Mouse (Mus musculus) kidney, adult 2 months (tissue): ENCODE data around the gene B3gnt8. TPM values are rescaled to one million over a fixed set of nuclear protein-coding genes. Genes with fewer than 3 reads are reported as not detected.

Experiments used
- DNase-seq: peaks from one replicate; pipeline ENCODE4 v3.0.0; 2021
- H3K27ac ChIP-seq: fragments of 200-500 bp; 2 replicates; pipeline ENCODE4 v1.5.1; 2012; ENCODE audit warnings: low read depth, low read length, control low read depth, inconsistent platforms; ENCODE audit not compliant: insufficient read depth
- H3K27me3 ChIP-seq: fragments of 200-500 bp; replicated peaks from 2 replicates; pipeline ENCODE4 v1.6.1; 2012; ENCODE audit warnings: mild to moderate bottlenecking, moderate library complexity, low read length, inconsistent platforms; ENCODE audit not compliant: control insufficient read depth, insufficient read depth
- H3K36me3 ChIP-seq: fragments of 200-500 bp; 2 replicates; pipeline ENCODE4 v1.6.1; 2012; ENCODE audit warnings: mild to moderate bottlenecking, moderate library complexity, low read length, inconsistent platforms; ENCODE audit not compliant: control insufficient read depth, insufficient read depth
- H3K4me1 ChIP-seq: fragments of 200-500 bp; 2 replicates; pipeline ENCODE4 v1.6.1; 2011; ENCODE audit warnings: low read length; ENCODE audit not compliant: control insufficient read depth, insufficient read depth
- H3K4me3 ChIP-seq: fragments of 200-500 bp; 2 replicates; pipeline ENCODE4 v1.5.1; 2011; ENCODE audit warnings: mild to moderate bottlenecking, low read depth, low read length, control low read depth; ENCODE audit not compliant: insufficient read depth
- CTCF ChIP-seq: fragments of 200-500 bp; conservative IDR thresholded peaks from 2 replicates; pipeline ENCODE4 v1.5.1; 2011; ENCODE audit warnings: low read depth, mild to moderate bottlenecking, control low read depth, low read length, moderate library complexity, mixed read lengths; ENCODE audit not compliant: insufficient read depth, insufficient read length
- POLR2A ChIP-seq: fragments of 200-500 bp; IDR thresholded peaks from one replicate; pipeline ENCODE4 v1.6.1; 2011; ENCODE audit warnings: low read depth, low read length, control low read depth
- WGBS: fragments of 180-500 bp; shearing (Covaris S2); methylation state at CpG from one replicate; pipeline ENCODE4 v1.1.7; 2018; 5-methylcytosine and 5-hydroxymethylcytosine counted together
- polyA plus RNA-seq: library from polyadenylated mRNA; depleted of rRNA; stranded (reverse); fragments of >200 nt; gene quantifications from 2 replicates; pipeline ENCODE4 v1.2.3, GENCODE M21; 2012

Gene B3gnt8
- polyA plus RNA-seq, 1 experiment: 9.6 TPM

DNA sequence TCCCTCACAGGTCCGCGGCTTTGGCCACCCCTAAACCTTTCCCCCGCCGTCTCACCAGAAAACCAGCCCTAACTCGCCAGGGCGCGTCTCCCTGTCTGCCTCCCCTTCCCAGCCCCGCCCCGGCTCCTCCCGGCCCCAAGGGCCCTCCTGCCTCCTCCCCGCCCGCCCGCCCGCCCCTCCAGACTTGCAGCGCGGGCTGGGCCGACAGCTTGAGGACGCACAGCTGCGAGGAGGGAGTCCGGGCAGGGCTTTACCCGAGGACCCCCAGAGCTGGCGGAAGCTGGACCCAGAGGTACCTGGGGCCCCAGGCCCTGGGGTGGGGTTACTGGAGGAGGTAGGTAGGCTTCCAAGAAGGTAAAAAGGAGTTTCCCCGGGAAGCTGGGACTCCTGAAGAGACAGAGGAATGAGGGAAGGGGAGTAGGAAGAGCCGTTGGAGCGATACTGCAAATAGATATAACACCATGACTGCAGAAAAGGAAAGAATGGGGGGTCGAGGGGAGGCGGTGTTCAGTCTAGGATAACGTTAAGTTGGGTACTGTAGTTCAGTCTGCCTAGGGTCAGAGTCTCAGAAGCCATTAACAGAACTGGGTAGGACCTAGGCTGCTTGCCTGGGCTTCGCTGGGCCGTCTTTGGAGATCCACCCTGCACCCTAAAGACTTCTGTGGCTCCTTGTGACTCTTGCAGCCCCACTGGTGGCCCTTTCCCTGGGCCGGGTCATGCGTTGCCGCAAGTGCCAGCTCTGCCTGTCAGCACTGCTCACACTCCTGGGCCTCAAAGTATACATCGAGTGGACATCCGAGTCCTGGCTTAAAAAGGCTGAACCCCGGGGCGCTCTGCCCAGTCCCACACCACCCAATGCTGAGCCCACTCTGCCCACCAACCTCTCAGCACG, 1.2 kb downstream of the B3gnt8 start:
- Histone ChIP-seq H3K27me3 (no peaks in the 10 kb centered on the region), H3K36me3 (no peaks in the 10 kb centered on the region), H3K27ac (no peak overlapping the region), H3K4me1 (no peaks in the 10 kb centered on the region), H3K4me3 (peak overlapping the region; percentile 53)
- peak; percentile 76 for DNase-seq
- no peak for TF ChIP-seq POLR2A
- TF ChIP-seq CTCF: no peak
- WGBS: 14% methylated on average over 38 of the region's 38 CpGs

DNA sequence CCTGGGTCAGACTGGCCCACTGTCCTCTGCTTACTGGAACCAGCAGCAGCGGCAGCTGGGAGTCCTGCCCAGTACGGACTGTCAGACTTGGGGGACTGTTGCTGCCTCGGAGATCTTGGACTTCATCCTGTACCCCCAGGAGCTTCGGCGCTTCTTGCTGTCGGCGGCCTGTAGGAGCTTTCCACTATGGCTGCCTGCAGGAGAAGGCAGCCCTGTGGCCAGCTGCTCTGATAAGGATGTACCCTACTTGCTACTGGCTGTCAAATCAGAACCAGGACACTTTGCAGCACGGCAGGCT, 1.8 kb downstream of the B3gnt8 start:
- H3K4me3 ChIP-seq: peak overlapping the region; percentile 45; the same call in 1 of the 2 replicates
- 49% methylated on average over 8 of the region's 8 CpGs for WGBS

DNA sequence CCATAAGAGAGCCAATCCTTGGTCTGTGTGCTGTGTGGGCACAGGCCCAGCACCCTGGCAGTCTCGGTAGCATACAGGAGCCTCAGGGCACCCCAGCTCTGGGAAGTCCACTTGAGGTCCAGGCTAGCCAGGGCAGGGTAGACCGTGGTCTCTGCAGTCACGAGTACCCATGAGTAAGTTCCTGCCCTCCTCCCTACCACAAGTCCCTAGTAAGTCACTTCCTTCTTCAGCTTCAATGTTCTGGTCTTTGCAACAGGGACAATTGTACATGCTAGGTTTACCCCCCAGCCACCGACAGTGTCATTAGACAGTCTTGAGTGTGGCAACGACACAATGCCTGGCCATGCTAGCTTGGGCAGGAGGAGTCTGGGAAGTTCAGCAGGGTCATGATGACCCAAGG, 6.2 kb downstream of the B3gnt8 start:
- Histone ChIP-seq H3K27me3 (no peaks in the 10 kb centered on the region), H3K4me1 (no peaks in the 10 kb centered on the region), H3K4me3 (no peak overlapping the region), H3K27ac (no peak overlapping the region), H3K36me3 (no peaks in the 10 kb centered on the region; the same call in 1 of the 2 replicates)
- DNase-seq: no peak
- WGBS: 81% methylated on average over 5 of the region's 5 CpGs
- TF ChIP-seq CTCF: no peak
- no peak for TF ChIP-seq POLR2A

More for the DNA sequence above, 1.8 kb downstream of the B3gnt8 start:
- H3K27me3 ChIP-seq: no peaks in the 10 kb centered on the region
- no peaks in the 10 kb centered on the region for H3K4me1 ChIP-seq
- TF ChIP-seq CTCF (no peak), POLR2A (no peak)
- H3K27ac ChIP-seq: no peak overlapping the region
- H3K36me3 ChIP-seq: no peaks in the 10 kb centered on the region
- peak; percentile 30 for DNase-seq

DNA sequence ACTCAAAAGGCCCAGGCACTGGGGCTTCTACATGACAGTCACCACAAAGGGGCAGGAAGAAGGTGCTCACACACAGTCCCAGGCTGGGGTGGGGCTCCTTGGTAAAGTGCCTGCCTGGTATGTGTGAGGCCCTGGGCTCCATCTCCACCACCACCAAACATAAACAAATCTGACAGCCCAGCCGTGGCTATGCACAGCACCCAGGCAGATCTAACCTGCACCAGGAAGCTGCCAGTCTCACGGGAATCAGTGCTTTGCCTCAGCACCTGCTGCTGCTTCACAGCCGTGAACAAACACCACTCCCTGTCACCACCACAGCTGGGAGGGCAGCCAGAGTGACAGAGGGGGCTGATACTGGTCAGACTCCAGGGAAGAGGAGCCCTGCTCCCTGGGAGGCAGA, 9.9 kb downstream of the B3gnt8 start:
- no peak for DNase-seq
- no peaks in the 10 kb centered on the region for H3K27me3 ChIP-seq
- no peaks in the 10 kb centered on the region; the same call in none of the 2 replicates for H3K36me3 ChIP-seq
- no peak overlapping the region for H3K4me3 ChIP-seq
- no peak overlapping the region for H3K27ac ChIP-seq
- no peaks in the 10 kb centered on the region for H3K4me1 ChIP-seq
- TF ChIP-seq POLR2A (no peak), CTCF (no peak)
- 47% methylated on average over 3 of the region's 3 CpGs for WGBS

DNA sequence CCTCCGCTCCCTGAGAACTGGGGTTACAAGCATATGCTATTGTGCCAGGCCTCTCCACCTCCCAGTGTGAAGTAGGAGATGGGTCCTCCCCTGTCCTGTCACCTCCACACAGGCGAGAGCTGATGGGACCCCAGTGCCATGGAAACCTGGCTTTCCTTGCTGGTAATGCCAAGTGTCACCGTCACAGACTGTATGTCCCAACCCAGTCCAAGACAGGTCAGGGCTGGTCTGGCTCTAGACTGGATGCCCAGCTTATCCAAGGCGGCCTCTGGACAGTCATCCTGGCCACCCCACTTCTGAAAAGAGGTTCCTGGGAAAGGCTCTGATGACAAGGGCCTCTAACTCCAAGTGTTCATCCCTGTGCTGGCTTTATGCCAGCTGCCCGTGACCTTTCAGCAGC, 10.6 kb downstream of the B3gnt8 start:
- no peaks in the 10 kb centered on the region for H3K27me3 ChIP-seq
- TF ChIP-seq CTCF (no peak), POLR2A (no peak)
- no peak overlapping the region for H3K27ac ChIP-seq
- DNase-seq: no peak
- H3K4me3 ChIP-seq: no peak overlapping the region
- H3K4me1 ChIP-seq: no peaks in the 10 kb centered on the region
- 86% methylated on average over 5 of the region's 5 CpGs for WGBS
- no peaks in the 10 kb centered on the region; the same call in none of the 2 replicates for H3K36me3 ChIP-seq

DNA sequence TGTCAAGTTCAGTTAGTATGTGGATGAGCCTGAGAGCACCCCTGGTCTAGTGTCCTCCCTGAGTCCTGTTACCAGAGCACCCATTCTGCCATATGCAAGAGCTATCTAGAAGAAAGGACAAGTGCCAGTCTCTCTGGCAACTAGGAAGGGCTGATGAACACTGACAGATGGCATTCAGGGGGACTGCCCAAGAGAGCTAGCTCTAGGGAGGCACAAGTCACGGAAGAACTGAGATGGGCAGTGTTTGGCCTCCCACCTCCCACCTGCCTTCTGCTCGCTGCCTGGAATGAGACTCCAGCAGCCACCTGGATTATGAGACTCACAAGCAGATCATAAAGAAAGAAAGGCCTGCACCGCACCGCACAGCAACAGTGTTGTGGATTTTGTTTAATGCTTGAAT, 13.3 kb downstream of the B3gnt8 start:
- H3K27me3 ChIP-seq: no peaks in the 10 kb centered on the region
- 93% methylated on average over 4 of the region's 4 CpGs for WGBS
- TF ChIP-seq CTCF (no peak), POLR2A (no peak)
- no peak for DNase-seq
- no peak overlapping the region for H3K27ac ChIP-seq
- no peaks in the 10 kb centered on the region for H3K4me1 ChIP-seq
- no peak overlapping the region for H3K4me3 ChIP-seq
- no peaks in the 10 kb centered on the region; the same call in none of the 2 replicates for H3K36me3 ChIP-seq

DNA sequence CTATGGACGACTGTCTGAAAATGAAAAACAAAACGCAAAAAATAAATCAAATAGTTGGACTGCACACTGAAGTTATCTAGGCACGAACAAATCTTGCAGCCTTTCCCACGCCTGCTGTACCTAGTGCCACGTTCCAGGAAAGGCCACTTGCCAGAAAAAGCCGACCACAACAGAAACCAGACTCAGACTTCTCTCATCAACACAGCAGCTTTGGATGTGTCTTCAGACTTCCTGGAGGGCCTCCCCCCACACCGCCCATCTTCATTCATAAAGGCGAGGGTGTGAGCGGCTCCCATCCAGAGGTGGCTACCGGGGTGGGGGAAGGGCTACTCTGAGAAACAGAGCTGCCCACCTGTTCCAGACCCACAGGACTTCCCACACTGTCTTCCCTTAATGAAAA, 17.7 kb downstream of the B3gnt8 start:
- H3K4me1 ChIP-seq: no peaks in the 10 kb centered on the region
- DNase-seq: no peak
- H3K4me3 ChIP-seq: no peak overlapping the region
- no peaks in the 10 kb centered on the region; the same call in 1 of the 2 replicates for H3K36me3 ChIP-seq
- 63% methylated on average over 10 of the region's 10 CpGs for WGBS
- no peaks in the 10 kb centered on the region for H3K27me3 ChIP-seq
- H3K27ac ChIP-seq: no peak overlapping the region
- TF ChIP-seq POLR2A (no peak), CTCF (no peak)
